Mouse (Mus musculus) layer of hippocampus, adult 11-12 months (tissue): ENCODE results near the gene Duxbl3.
A peak's percentile ranks its signal among the peaks of the same experiment; 100 is the strongest.
"Not testable (repeated sequence)": the region's sequence is repeated elsewhere in the genome, so short reads cannot be mapped to it uniquely, and the experiment has no call there.

Experiments
- DNase-seq: peaks from one replicate; pipeline ENCODE4 v3.0.0; 2022; ENCODE audit warnings: low spot score

The Duxbl3 gene

GRCm38 (mm10) chr14:26257756-26258617 is at the start of gene Duxbl3:
TSS of gene Duxbl3 (plus strand) at chr14:26257962.
- not testable (repeated sequence) for DNase-seq

GRCm38 (mm10) chr14:26216233-26217000 is 41.3 kb upstream of the Duxbl3 start:
- not testable (repeated sequence) for DNase-seq

- DNase-seq = not testable (repeated sequence)
These were observed 20.6 kb upstream of the Duxbl3 start for GRCm38 (mm10) chr14:26237183-26237582.

- DNase-seq = not testable (repeated sequence)
These were observed 967 bp downstream of the Duxbl3 start for GRCm38 (mm10) chr14:26258729-26259128.

DNA sequence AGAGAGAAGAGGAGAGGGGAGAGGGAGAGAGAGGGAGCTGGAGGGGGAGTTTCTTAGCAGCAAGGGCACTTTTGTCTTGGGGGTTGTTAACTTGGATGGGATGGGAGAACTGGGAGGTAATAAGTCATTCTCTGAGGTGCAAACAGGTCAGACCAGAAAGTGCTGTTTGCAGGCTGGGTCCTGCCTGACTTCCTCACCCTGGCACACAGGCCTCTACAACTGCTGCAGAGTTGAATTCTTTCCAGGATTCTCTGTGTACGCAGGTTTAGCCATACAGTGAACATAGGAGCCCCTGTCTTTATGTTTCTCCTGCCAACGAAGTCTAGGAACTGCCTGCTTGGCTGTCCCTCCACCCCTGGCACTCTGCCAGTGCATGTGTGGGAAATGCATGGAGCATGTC is 29.0 kb downstream of the Duxbl3 start:
- DNase-seq = not testable (repeated sequence)

DNA sequence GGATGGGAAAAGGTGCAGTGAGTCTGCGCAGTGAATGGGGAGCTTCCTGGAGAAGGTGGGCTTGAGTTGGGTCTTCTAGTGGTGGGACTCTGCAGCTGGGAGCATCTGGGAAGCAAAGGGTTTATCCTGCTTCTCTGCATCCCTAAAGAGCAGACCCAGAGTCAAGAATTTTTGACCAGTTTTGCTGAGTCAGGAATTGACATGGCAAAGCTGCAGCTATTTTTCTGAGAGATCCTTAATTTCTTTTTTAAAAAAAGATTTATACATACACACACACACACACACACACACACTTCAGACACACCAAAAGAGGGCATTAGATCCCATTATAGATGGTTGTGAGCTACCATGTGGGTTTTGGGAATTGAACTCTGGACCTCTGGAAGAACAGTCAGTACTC is 36.1 kb downstream of the Duxbl3 start:
- DNase-seq = no peak

- no peak for DNase-seq
These were observed 39.3 kb downstream of the Duxbl3 start for GRCm38 (mm10) chr14:26297055-26297454.

DNA sequence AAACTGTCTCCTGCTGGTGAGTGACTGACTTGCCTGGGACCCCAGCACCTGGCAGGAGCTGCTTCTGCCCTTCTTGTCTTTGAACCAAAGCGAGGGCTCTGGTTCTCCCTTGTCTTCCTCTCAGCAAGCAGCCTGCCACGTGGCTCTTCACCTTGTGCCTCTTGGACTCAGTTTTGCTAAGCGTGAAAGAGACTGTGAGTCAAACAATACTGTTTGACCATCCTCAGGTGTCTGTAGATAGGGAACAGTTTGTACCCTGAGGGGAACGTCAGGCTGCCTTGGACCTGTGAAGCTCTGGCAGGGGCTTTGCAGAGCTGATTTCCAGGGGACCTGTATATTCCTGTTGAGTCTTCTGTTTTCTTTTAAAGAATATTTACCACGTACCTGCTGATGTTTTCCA is 39.7 kb downstream of the Duxbl3 start:
- no peak for DNase-seq

- DNase-seq = peak; percentile 75
These were observed 45.3 kb downstream of the Duxbl3 start for GRCm38 (mm10) chr14:26303111-26303510.

DNA sequence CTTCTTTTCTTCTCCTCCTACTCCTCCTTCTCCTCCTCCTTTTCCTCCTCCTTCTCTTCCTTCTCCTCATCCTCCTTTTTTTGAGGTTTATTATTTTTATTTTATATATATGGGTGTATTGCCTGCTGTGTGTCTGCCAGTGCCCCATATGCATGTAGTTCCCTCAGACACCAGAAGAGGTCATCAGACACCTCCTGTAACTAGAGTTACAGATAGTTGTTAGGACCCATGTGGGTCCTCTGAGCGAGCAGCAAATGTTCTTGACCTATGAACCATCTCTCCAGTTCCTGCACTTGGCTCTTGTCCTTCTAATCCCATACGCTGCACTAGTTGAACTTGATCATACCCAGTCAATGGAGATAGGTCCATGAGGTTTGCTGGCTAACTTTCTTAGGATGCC is 48.3 kb downstream of the Duxbl3 start:
- DNase-seq = no peak

GRCm38 (mm10) chr14:26308813-26309212 is 51.1 kb downstream of the Duxbl3 start:
- DNase-seq = no peak

GRCm38 (mm10) chr14:26309511-26309910 is 51.7 kb downstream of the Duxbl3 start:
- DNase-seq = no peak

GRCm38 (mm10) chr14:26316246-26316730 is 58.5 kb downstream of the Duxbl3 start:
- DNase-seq = no peak
